Mouse (Mus musculus) frontal cortex, postnatal 25 days (tissue): ENCODE data around the gene Lss.
A peak's percentile ranks its signal among the peaks of the same experiment; 100 is the strongest.

ENCODE experiments used
- DNase-seq, 2 experiments: peaks; one replicate each; pipeline ENCODE4 v3.0.0; 2022; ENCODE audit warnings: low spot score in 2 of 2

The Lss gene

GRCm38 (mm10) chr10:76531375-76531774 lies at the start of gene Lss:
Gene Lss (plus strand): TSS chr10:76531588.
- peak; percentile 84 to 91 for DNase-seq

GRCm38 (mm10) chr10:76486302-76486701 lies 45.1 kb upstream of the Lss start:
- no peak for DNase-seq

- no peak for DNase-seq
Observed at GRCm38 (mm10) chr10:76488265-76488664, 43.1 kb upstream of the Lss start.

GRCm38 (mm10) chr10:76489205-76489604 lies 42.2 kb upstream of the Lss start:
- DNase-seq = no peak

GRCm38 (mm10) chr10:76493527-76493926 lies 37.9 kb upstream of the Lss start:
- DNase-seq = no peak

GRCm38 (mm10) chr10:76495501-76495900 lies 35.9 kb upstream of the Lss start:
- no peak for DNase-seq

- DNase-seq = no peak
Observed at GRCm38 (mm10) chr10:76496366-76496765, 35.0 kb upstream of the Lss start.

GRCm38 (mm10) chr10:76497522-76497921 lies 33.9 kb upstream of the Lss start:
- no peak for DNase-seq

- DNase-seq = no peak
Observed at GRCm38 (mm10) chr10:76504271-76504943, 27.0 kb upstream of the Lss start.

- DNase-seq = no peak
Observed at GRCm38 (mm10) chr10:76505865-76506264, 25.5 kb upstream of the Lss start.

GRCm38 (mm10) chr10:76512965-76513583 lies 18.3 kb upstream of the Lss start:
- peak in 1 of 2 experiments; percentile 28 for DNase-seq

GRCm38 (mm10) chr10:76530922-76531321 lies 466 bp upstream of the Lss start:
- DNase-seq = no peak

- DNase-seq = no peak
Observed at GRCm38 (mm10) chr10:76531828-76532227, 440 bp downstream of the Lss start.

GRCm38 (mm10) chr10:76535526-76535925 lies 4.1 kb downstream of the Lss start:
- no peak for DNase-seq

GRCm38 (mm10) chr10:76537619-76538018 lies 6.2 kb downstream of the Lss start:
- no peak for DNase-seq

- no peak for DNase-seq
Observed at GRCm38 (mm10) chr10:76541336-76542085, 10.1 kb downstream of the Lss start.

GRCm38 (mm10) chr10:76542636-76543375 lies 11.4 kb downstream of the Lss start:
- DNase-seq = no peak

GRCm38 (mm10) chr10:76546566-76546965 lies 15.2 kb downstream of the Lss start:
- no peak for DNase-seq

GRCm38 (mm10) chr10:76548218-76548617 lies 16.8 kb downstream of the Lss start:
- no peak for DNase-seq

- DNase-seq = no peak
Observed at GRCm38 (mm10) chr10:76550458-76550857, 19.1 kb downstream of the Lss start.

- DNase-seq = no peak
Observed at GRCm38 (mm10) chr10:76551556-76551955, 20.2 kb downstream of the Lss start.

GRCm38 (mm10) chr10:76554061-76554460 lies 22.7 kb downstream of the Lss start:
- DNase-seq = no peak
